Mouse (Mus musculus): ENCODE results near the gene Rmnd5a. TPM values are rescaled to one million over a fixed set of nuclear protein-coding genes. Genes with fewer than 3 reads are reported as not detected.
A peak's percentile ranks its signal among the peaks of the same experiment; 100 is the strongest.

The Rmnd5a gene
- total and polyA plus RNA-seq, 3 experiments, result 23.4 to 40.6 (median 23.5) TPM

GRCm38 (mm10) chr6:71360751-71361150 is 79.7 kb downstream of the Rmnd5a start:
- no peak overlapping the region for H3K9ac ChIP-seq (ENCODE audit: insufficient read depth, low read depth)
- no peaks in the 10 kb centered on the region for H3K9me3 ChIP-seq (replicated peaks; ENCODE audit: low read length)
- no peaks in the 10 kb centered on the region for H3K27me3 ChIP-seq (replicated peaks)
- dilution Hi-C loops (cut with MboI; ENCODE audit: extremely low pct_ligation_motif_present, extremely low pct_unique_long_range_greater_than_20kb, low sequenced_read_pairs), result no loop called here
- TF ChIP-seq SMC3 (IDR thresholded peaks at IDR 0.05; ENCODE audit: low read depth, low read length) (no peak), UBTF (IDR thresholded peaks at IDR 0.05; ENCODE audit: low read depth, low read length) (no peak), MYC (IDR thresholded peaks at IDR 0.05; ENCODE audit: low read depth, low read length) (no peak), GABPA (IDR thresholded peaks at IDR 0.05; ENCODE audit: insufficient replicate concordance, low read depth, low read length) (no peak), MAZ (IDR thresholded peaks at IDR 0.05; ENCODE audit: low read depth, low read length) (no peak), SIN3A (IDR thresholded peaks at IDR 0.05; ENCODE audit: low read length) (no peak), NRF1 (IDR thresholded peaks at IDR 0.05; ENCODE audit: low read depth, low read length) (no peak), USF1 (IDR thresholded peaks at IDR 0.05; ENCODE audit: low read depth, low read length) (no peak), CHD1 (IDR thresholded peaks at IDR 0.05; ENCODE audit: low read depth, low read length) (no peak), TCF12 (IDR thresholded peaks at IDR 0.05; ENCODE audit: low read depth, low read length) (no peak), ELF1 (IDR thresholded peaks at IDR 0.05; ENCODE audit: low read depth, low read length) (no peak), ZNF384 (IDR thresholded peaks at IDR 0.05; ENCODE audit: low read depth, low read length) (no peak), POLR2A (IDR thresholded peaks at IDR 0.05; ENCODE audit: low read depth, low read length) (no peak), RCOR1 (conservative IDR thresholded peaks at IDR 0.05; ENCODE audit: low read depth, low read length) (no peak), ZMIZ1 (IDR thresholded peaks at IDR 0.05; ENCODE audit: low read depth, low read length) (no peak), MEF2A (IDR thresholded peaks at IDR 0.05; ENCODE audit: borderline replicate concordance, low read depth, low read length) (no peak), MAFK (IDR thresholded peaks at IDR 0.05; ENCODE audit: insufficient replicate concordance, low read length) (no peak), USF2 (conservative IDR thresholded peaks at IDR 0.05; ENCODE audit: low read depth, low read length) (no peak), POLR2AphosphoS2 (IDR thresholded peaks at IDR 0.05; ENCODE audit: low read depth, low read length) (no peak), RAD21 (IDR thresholded peaks at IDR 0.05; ENCODE audit: low read depth, low read length) (no peak)
- DNase-seq (ENCODE audit: extremely low read depth), result no peak
- no peaks in the 10 kb centered on the region for H3K79me2 ChIP-seq (replicated peaks; ENCODE audit: control insufficient read depth, extremely low read depth, insufficient read depth, poor library complexity, severe bottlenecking)
- in situ Hi-C loops (cut with MboI; ENCODE audit: low pct_ligation_motif_present, low pct_unique_long_range_greater_than_20kb, low sequenced_read_pairs), result no loop called here
- H3K36me3 ChIP-seq (replicated peaks in 1 of 2; ENCODE audit: control insufficient read depth in 1 of 2, insufficient read depth in 1 of 2, low read length in 1 of 2), result no peaks in the 10 kb centered on the region
- no peak overlapping the region for H3K27ac ChIP-seq (ENCODE audit: insufficient read depth, low read depth)
- H3K4me1 ChIP-seq (ENCODE audit: control insufficient read depth in 1 of 2, insufficient read depth in 2 of 2), result peaks cover 4 to 16% of the 10 kb centered on the region in 2 experiments
- H3K4me3 ChIP-seq (replicated peaks in 1 of 3; ENCODE audit: low read depth in 2 of 3, low read length in 2 of 3, poor library complexity in 1 of 3), result no peak overlapping the region
- H3K4me2 ChIP-seq (ENCODE audit: insufficient read depth, low read depth, poor library complexity, severe bottlenecking), result peak overlapping the region; percentile 55

- Histone ChIP-seq H3K4me2 (ENCODE audit: insufficient read depth, low read depth, poor library complexity, severe bottlenecking) (no peak overlapping the region; the same call in 1 of the 2 replicates), H3K36me3 (replicated peaks in 1 of 2; ENCODE audit: control insufficient read depth in 1 of 2, insufficient read depth in 1 of 2, low read length in 1 of 2) (no peaks in the 10 kb centered on the region), H3K4me1 (ENCODE audit: control insufficient read depth in 1 of 2, insufficient read depth in 2 of 2) (peaks cover 4 to 16% of the 10 kb centered on the region in 2 experiments), H3K27me3 (replicated peaks) (no peaks in the 10 kb centered on the region), H3K27ac (ENCODE audit: insufficient read depth, low read depth) (no peak overlapping the region), H3K9me3 (replicated peaks; ENCODE audit: low read length) (no peaks in the 10 kb centered on the region), H3K79me2 (replicated peaks; ENCODE audit: control insufficient read depth, extremely low read depth, insufficient read depth, poor library complexity, severe bottlenecking) (no peaks in the 10 kb centered on the region), H3K4me3 (replicated peaks in 1 of 3; ENCODE audit: low read depth in 2 of 3, low read length in 2 of 3, poor library complexity in 1 of 3) (no peak overlapping the region), H3K9ac (ENCODE audit: insufficient read depth, low read depth) (no peak overlapping the region)
- in situ Hi-C loops (cut with MboI; ENCODE audit: low pct_ligation_motif_present, low pct_unique_long_range_greater_than_20kb, low sequenced_read_pairs), result no loop called here
- DNase-seq (ENCODE audit: extremely low read depth), result no peak
- dilution Hi-C loops (cut with MboI; ENCODE audit: extremely low pct_ligation_motif_present, extremely low pct_unique_long_range_greater_than_20kb, low sequenced_read_pairs), result no loop called here
- TF ChIP-seq EP300 (IDR thresholded peaks at IDR 0.05; ENCODE audit: low read length) (no peak), E2F4 (IDR thresholded peaks at IDR 0.05; ENCODE audit: insufficient replicate concordance, low read depth, low read length) (no peak), POLR2A (IDR thresholded peaks at IDR 0.05; ENCODE audit: low read depth, low read length) (no peak), MXI1 (IDR thresholded peaks at IDR 0.05; ENCODE audit: low read depth, low read length) (no peak), UBTF (IDR thresholded peaks at IDR 0.05; ENCODE audit: low read depth, low read length) (no peak), CHD1 (IDR thresholded peaks at IDR 0.05; ENCODE audit: low read depth, low read length) (no peak), JUN (IDR thresholded peaks at IDR 0.05; ENCODE audit: insufficient read depth, low read depth, low read length) (no peak)
Observed at GRCm38 (mm10) chr6:71360221-71360620, 80.2 kb downstream of the Rmnd5a start.
